8 mouse cellular contexts compared by ENCODE assay signal in the genomic region with DNA sequence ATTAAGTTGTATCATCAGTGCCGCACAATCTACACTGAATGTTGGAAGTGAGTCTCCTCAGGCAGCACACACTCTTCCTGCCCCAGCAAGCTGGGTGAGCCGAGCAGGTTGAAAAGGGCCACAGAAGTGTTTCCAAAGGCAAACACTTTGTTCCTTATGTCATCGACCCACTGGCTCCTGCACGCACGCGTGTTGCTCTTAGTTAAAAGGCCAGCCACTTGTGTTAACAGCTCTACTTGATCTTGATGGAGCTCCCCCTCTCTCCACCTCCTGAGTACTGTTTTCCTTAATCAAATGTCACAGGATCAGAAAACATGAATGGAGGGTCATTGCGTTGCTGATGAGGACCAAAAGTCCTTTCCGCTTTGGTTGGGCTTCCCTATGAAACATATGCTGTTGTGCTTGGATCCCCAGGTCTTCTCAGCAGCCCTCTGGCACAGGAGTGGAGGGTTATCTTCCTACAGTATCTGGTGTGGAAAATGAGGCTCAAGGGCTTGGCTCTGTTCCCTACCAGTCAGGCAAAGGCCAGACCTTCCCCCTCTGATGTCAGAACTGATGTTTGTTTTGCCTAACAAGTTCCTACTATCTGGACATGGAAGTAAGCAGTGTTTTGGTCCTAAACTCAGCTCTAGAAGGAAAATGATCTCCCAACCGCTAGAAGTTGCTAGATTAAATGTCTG.
DNase-seq lines count a peak whose midpoint lies in the region.

No protein-coding gene starts in this region.

- DNase-seq in adrenal gland, postnatal 14 days: peak; percentile 34
- no peak for DNase-seq in adrenal gland, adult 8-10 months
- peak; percentile 28 for DNase-seq in urinary bladder, postnatal 14 days (ENCODE audit: low spot score)
- no peak for DNase-seq in urinary bladder, postnatal 4 days (ENCODE audit: low spot score in 2 of 2)
- DNase-seq in kidney, postnatal 4 days: peak; percentile 26 to 43
- DNase-seq in right cerebral cortex, postnatal 14 days: no peak
- no peak for DNase-seq in thymus, postnatal 4 days
- no peak for DNase-seq in left cerebral cortex, postnatal 36 days (ENCODE audit: low spot score in 2 of 2)

- intact Hi-C loops in left cerebral cortex, postnatal 36 days (cut with DNase I): no loop called here

Comparison
In these comparisons a context has a peak if more than half of its experiments do, and no peak if none do; other contexts are left out.
1. DNase-seq: peak in adrenal gland, postnatal 14 days (single experiment), urinary bladder, postnatal 14 days (single experiment) and kidney, postnatal 4 days (2 of 2); none in adrenal gland, adult 8-10 months (single experiment), urinary bladder, postnatal 4 days (0 of 2), right cerebral cortex, postnatal 14 days (single experiment), thymus, postnatal 4 days (single experiment) and left cerebral cortex, postnatal 36 days (0 of 2).